Mouse (Mus musculus): ENCODE measurements around the gene Ywhah. TPM values are rescaled to one million over a fixed set of nuclear protein-coding genes. Genes with fewer than 3 reads are reported as not detected.
"Not testable (repeated sequence)": the region's sequence is repeated elsewhere in the genome, so short reads cannot be mapped to it uniquely, and the experiment has no call there.

Ywhah gene
- polyA plus RNA-seq, 1 experiment from 2014 or later: 500 TPM

- H3K27ac ChIP-seq; H3K4me3 ChIP-seq; H3K9me3 ChIP-seq; DNase-seq (ENCODE audit: low spot score); H3K36me3 ChIP-seq; H3K27me3 ChIP-seq (ENCODE audit: insufficient read depth, poor library complexity, severe bottlenecking); H3K4me1 ChIP-seq: not testable (repeated sequence)
- 86% methylated on average over 1 of the region's 1 CpGs for WGBS
Observed at GRCm38 (mm10) chr5:33040735-33041134, 22.1 kb downstream of the Ywhah start.

- no peak overlapping the region for H3K27ac ChIP-seq
- no peaks in the 10 kb centered on the region for H3K27me3 ChIP-seq (ENCODE audit: insufficient read depth, poor library complexity, severe bottlenecking)
- WGBS: 69% methylated on average over 10 of the region's 10 CpGs
- DNase-seq (ENCODE audit: low spot score): peak; percentile 64
- 0 out of 2 replicates have a peak, but pooled peaks cover 3% of the 10 kb centered on the region for H3K4me1 ChIP-seq
- no peaks in the 10 kb centered on the region for H3K9me3 ChIP-seq
- H3K36me3 ChIP-seq: no peaks in the 10 kb centered on the region
- no peak overlapping the region for H3K4me3 ChIP-seq
Observed at GRCm38 (mm10) chr5:33043397-33043796, 24.8 kb downstream of the Ywhah start.

GRCm38 (mm10) chr5:33044636-33045315 is 26.2 kb downstream of the Ywhah start:
- Histone ChIP-seq H3K36me3 (no peaks in the 10 kb centered on the region), H3K27me3 (ENCODE audit: insufficient read depth, poor library complexity, severe bottlenecking) (no peaks in the 10 kb centered on the region), H3K4me1 (0 out of 2 replicates have a peak, but pooled peaks cover 3% of the 10 kb centered on the region), H3K9me3 (no peaks in the 10 kb centered on the region), H3K27ac (no peak overlapping the region), H3K4me3 (no peak overlapping the region)
- 92% methylated on average over 12 of the region's 12 CpGs for WGBS
- DNase-seq (ENCODE audit: low spot score): no peak

- 80% methylated on average over 6 of the region's 6 CpGs for WGBS
- Histone ChIP-seq H3K27me3 (ENCODE audit: insufficient read depth, poor library complexity, severe bottlenecking) (no peaks in the 10 kb centered on the region), H3K27ac (no peak overlapping the region), H3K9me3 (no peaks in the 10 kb centered on the region), H3K4me3 (no peak overlapping the region), H3K4me1 (0 out of 2 replicates have a peak, but pooled peaks cover 3% of the 10 kb centered on the region), H3K36me3 (no peaks in the 10 kb centered on the region)
- no peak for DNase-seq (ENCODE audit: low spot score)
Observed at GRCm38 (mm10) chr5:33045316-33045705, 26.7 kb downstream of the Ywhah start.

GRCm38 (mm10) chr5:33052849-33053582 is 34.4 kb downstream of the Ywhah start:
- Histone ChIP-seq H3K27ac (no peak overlapping the region), H3K4me3 (no peak overlapping the region), H3K36me3 (no peaks in the 10 kb centered on the region), H3K4me1 (no peaks in the 10 kb centered on the region), H3K9me3 (no peaks in the 10 kb centered on the region), H3K27me3 (ENCODE audit: insufficient read depth, poor library complexity, severe bottlenecking) (no peaks in the 10 kb centered on the region)
- 67% methylated on average over 14 of the region's 14 CpGs for WGBS
- DNase-seq (ENCODE audit: low spot score): no peak

GRCm38 (mm10) chr5:33056126-33056765 is 37.6 kb downstream of the Ywhah start:
- Histone ChIP-seq H3K9me3 (no peaks in the 10 kb centered on the region), H3K4me1 (no peaks in the 10 kb centered on the region), H3K27ac (no peak overlapping the region), H3K27me3 (ENCODE audit: insufficient read depth, poor library complexity, severe bottlenecking) (no peaks in the 10 kb centered on the region), H3K4me3 (no peak overlapping the region), H3K36me3 (no peaks in the 10 kb centered on the region)
- 77% methylated on average over 10 of the region's 10 CpGs for WGBS
- DNase-seq (ENCODE audit: low spot score): no peak

GRCm38 (mm10) chr5:33070071-33070470 is 51.5 kb downstream of the Ywhah start:
- H3K36me3 ChIP-seq: no peaks in the 10 kb centered on the region
- no peaks in the 10 kb centered on the region for H3K9me3 ChIP-seq
- H3K27me3 ChIP-seq (ENCODE audit: insufficient read depth, poor library complexity, severe bottlenecking): no peaks in the 10 kb centered on the region
- DNase-seq (ENCODE audit: low spot score): no peak
- no peaks in the 10 kb centered on the region for H3K4me1 ChIP-seq
- no peak overlapping the region for H3K27ac ChIP-seq
- H3K4me3 ChIP-seq: no peak overlapping the region

- no peaks in the 10 kb centered on the region for H3K36me3 ChIP-seq
- no peak for DNase-seq (ENCODE audit: low spot score)
- H3K27me3 ChIP-seq (ENCODE audit: insufficient read depth, poor library complexity, severe bottlenecking): no peaks in the 10 kb centered on the region
- no peaks in the 10 kb centered on the region for H3K9me3 ChIP-seq
- H3K4me3 ChIP-seq: no peak overlapping the region
- no peaks in the 10 kb centered on the region for H3K4me1 ChIP-seq
- 49% methylated on average over 6 of the region's 6 CpGs for WGBS
- H3K27ac ChIP-seq: no peak overlapping the region
Observed at GRCm38 (mm10) chr5:33076490-33077191, 58.0 kb downstream of the Ywhah start.

Other genes with a start within 250 kb of the Ywhah start
- 60.5 and 65.5 TPM in 2 replicates for gene Pisd, start 233.2 kb upstream of the Ywhah start, polyA plus RNA-seq (2016; fragmentation: Nextera tagmentation; extraction: Ambion mirVana)
- gene Gm20671, start 191.7 kb upstream of the Ywhah start, polyA plus RNA-seq (2016; fragmentation: Nextera tagmentation; extraction: Ambion mirVana): not detected in 2 replicates
- 14.0 and 17.5 TPM in 2 replicates for gene Prr14l, start 164.6 kb upstream of the Ywhah start, polyA plus RNA-seq (2016; fragmentation: Nextera tagmentation; extraction: Ambion mirVana)
- gene Depdc5, start 155.1 kb upstream of the Ywhah start, polyA plus RNA-seq (2016; fragmentation: Nextera tagmentation; extraction: Ambion mirVana): 24.4 and 25.0 TPM in 2 replicates
- not detected in 2 replicates for gene Slc5a1, start 85.4 kb downstream of the Ywhah start, polyA plus RNA-seq (2016; fragmentation: Nextera tagmentation; extraction: Ambion mirVana)
- 16.9 and 27.0 TPM in 2 replicates for gene Spon2, start 199.6 kb downstream of the Ywhah start, polyA plus RNA-seq (2016; fragmentation: Nextera tagmentation; extraction: Ambion mirVana)

Measured in heart, embryonic 10.5 days (tissue).